Mouse (Mus musculus): Measurements from ENCODE around the gene Snhg11.
"Not testable (repeated sequence)": the region's sequence is repeated elsewhere in the genome, so short reads cannot be mapped to it uniquely, and the experiment has no call there.

Snhg11 gene

GRCm38 (mm10) chr2:158369474-158370172, 5.8 kb upstream of the Snhg11 start:
- no peak for DNase-seq

GRCm38 (mm10) chr2:158370173-158370550, 5.3 kb upstream of the Snhg11 start:
- peak; percentile 45 to 54 for DNase-seq

- peak; percentile 49 to 63 for DNase-seq
These were observed 2.4 kb upstream of the Snhg11 start for GRCm38 (mm10) chr2:158373061-158373460.

GRCm38 (mm10) chr2:158373516-158373915, 1.9 kb upstream of the Snhg11 start:
- no peak for DNase-seq

- DNase-seq, result no peak
These were observed 767 bp downstream of the Snhg11 start for GRCm38 (mm10) chr2:158376123-158376687.

GRCm38 (mm10) chr2:158376798-158377197, 1.4 kb downstream of the Snhg11 start:
- DNase-seq, result no peak

GRCm38 (mm10) chr2:158377811-158378210, 2.4 kb downstream of the Snhg11 start:
- DNase-seq, result no peak

GRCm38 (mm10) chr2:158379354-158380078, 4.1 kb downstream of the Snhg11 start:
- DNase-seq, result peak; percentile 76 to 80

- no peak for DNase-seq
These were observed 10.6 kb downstream of the Snhg11 start for GRCm38 (mm10) chr2:158386072-158386471.

GRCm38 (mm10) chr2:158389421-158389820, 14.0 kb downstream of the Snhg11 start:
- no peak for DNase-seq

- DNase-seq, result no peak
These were observed 20.9 kb downstream of the Snhg11 start for GRCm38 (mm10) chr2:158396369-158396768.

- DNase-seq, result not testable (repeated sequence)
These were observed 21.7 kb downstream of the Snhg11 start for GRCm38 (mm10) chr2:158397140-158397539.

- DNase-seq, result no peak
These were observed 27.5 kb downstream of the Snhg11 start for GRCm38 (mm10) chr2:158402915-158403314.

GRCm38 (mm10) chr2:158408997-158409594, 33.7 kb downstream of the Snhg11 start:
- no peak for DNase-seq

GRCm38 (mm10) chr2:158409595-158410021, 34.2 kb downstream of the Snhg11 start, which contains the start of gene Ralgapb:
Gene Ralgapb (plus strand): TSS chr2:158409848.
- peak; percentile 98 to 99 for DNase-seq

GRCm38 (mm10) chr2:158410022-158411014, 34.9 kb downstream of the Snhg11 start:
- peak; percentile 17 to 23 for DNase-seq

GRCm38 (mm10) chr2:158413240-158413639, 37.8 kb downstream of the Snhg11 start:
- DNase-seq, result no peak

GRCm38 (mm10) chr2:158415826-158416225, 40.4 kb downstream of the Snhg11 start:
- DNase-seq, result no peak

GRCm38 (mm10) chr2:158418663-158419062, 43.2 kb downstream of the Snhg11 start:
- DNase-seq, result no peak

Data from kidney, adult 8-10 months (tissue).